Comparison of ENCODE assay signal across 8 mouse cellular contexts in the genomic region with DNA sequence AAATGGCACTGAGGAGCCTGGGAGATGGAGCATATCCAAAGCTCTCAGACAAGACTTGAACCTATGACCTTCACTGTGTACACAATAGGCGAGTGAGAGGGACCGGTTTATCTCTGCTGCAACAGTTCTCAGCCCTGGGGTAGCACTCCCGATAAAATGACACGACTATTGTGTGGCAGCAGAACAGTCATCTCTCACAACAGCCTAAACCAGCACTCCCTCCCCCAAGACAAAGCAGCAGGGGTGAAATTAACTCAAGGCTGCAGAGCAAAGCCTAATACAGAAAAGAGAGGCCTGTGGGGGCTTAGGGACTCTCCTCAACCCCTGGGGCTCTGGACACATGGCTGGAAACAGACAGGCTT. TPM values are rescaled to one million over a fixed set of nuclear protein-coding genes. Genes with fewer than 3 reads are reported as not detected.
DNase-seq lines count a peak whose midpoint lies in the region; ATAC-seq and TF ChIP-seq lines count a peak whose summit lies in the region.

No protein-coding gene starts in this region.

- peaks cover 19% of the 10 kb centered on the region for H3K4me1 ChIP-seq in kidney, adult 2 months (ENCODE audit: control insufficient read depth, insufficient read depth, low read length)
- peaks cover 31% of the 10 kb centered on the region for H3K4me1 ChIP-seq in embryonic facial prominence, embryonic 14.5 days (ENCODE audit: control insufficient read depth, insufficient read depth, low read length)
- H3K4me1 ChIP-seq in intestine, embryonic 15.5 days (replicated peaks): peaks cover 28% of the 10 kb centered on the region
- H3K4me1 ChIP-seq in midbrain, embryonic 12.5 days: peaks cover 52% of the 10 kb centered on the region

- TF ChIP-seq CTCF in kidney, adult 2 months (conservative IDR thresholded peaks at IDR 0.05; ENCODE audit: insufficient read depth, insufficient read length, low read depth, low read length): no peak

- ATAC-seq in embryonic facial prominence, embryonic 14.5 days (ENCODE audit: low read depth): no peak
- no peak for ATAC-seq in intestine, embryonic 15.5 days
- ATAC-seq in midbrain, embryonic 12.5 days (ENCODE audit: low FRiP score, low read depth): peak; percentile 59
- ATAC-seq in granulocyte monocyte progenitor cell, adult 5-6 weeks (replicated peaks; ENCODE audit: poor library complexity, severe bottlenecking): no peak

- H3K27ac ChIP-seq in kidney, adult 2 months (ENCODE audit: insufficient read depth, low read depth, low read length): peak overlapping the region; percentile 33; the same call in 1 of the 2 replicates
- H3K27ac ChIP-seq in embryonic facial prominence, embryonic 14.5 days (replicated peaks; ENCODE audit: low read depth, low read length): peak overlapping the region; percentile 98
- peak overlapping the region; percentile 99 for H3K27ac ChIP-seq in intestine, embryonic 15.5 days
- peak overlapping the region; percentile 98 for H3K27ac ChIP-seq in midbrain, embryonic 12.5 days (replicated peaks)

- no peak for TF ChIP-seq POLR2A in kidney, adult 2 months (IDR thresholded peaks at IDR 0.05; ENCODE audit: low read depth, low read length)

- peak overlapping the region; percentile 98 for H3K9ac ChIP-seq in embryonic facial prominence, embryonic 14.5 days (ENCODE audit: low read depth, low read length)
- H3K9ac ChIP-seq in intestine, embryonic 15.5 days: peak overlapping the region; percentile 96
- H3K9ac ChIP-seq in midbrain, embryonic 12.5 days (replicated peaks): peak overlapping the region; percentile 98

- WGBS in kidney, adult 2 months: 8% methylated on average over 4 of the region's 4 CpGs
- whole genome bisulfite sequencing in embryonic facial prominence, embryonic 14.5 days: 4% methylated on average over 4 of the region's 4 CpGs
- WGBS in intestine, embryonic 15.5 days: 3% methylated on average over 4 of the region's 4 CpGs
- WGBS in midbrain, embryonic 12.5 days: 2% methylated on average over 4 of the region's 4 CpGs

- H3K4me2 ChIP-seq in embryonic facial prominence, embryonic 14.5 days (ENCODE audit: low read depth, low read length): peak overlapping the region; percentile 65
- H3K4me2 ChIP-seq in intestine, embryonic 15.5 days (replicated peaks): peak overlapping the region; percentile 70
- peak overlapping the region; percentile 75 for H3K4me2 ChIP-seq in midbrain, embryonic 12.5 days (replicated peaks)

- H3K27me3 ChIP-seq in kidney, adult 2 months (replicated peaks; ENCODE audit: control insufficient read depth, insufficient read depth, low read length): no peaks in the 10 kb centered on the region
- H3K27me3 ChIP-seq in embryonic facial prominence, embryonic 14.5 days (replicated peaks; ENCODE audit: control insufficient read depth, insufficient read depth, low read length): no peaks in the 10 kb centered on the region
- H3K27me3 ChIP-seq in intestine, embryonic 15.5 days (replicated peaks): no peaks in the 10 kb centered on the region
- H3K27me3 ChIP-seq in midbrain, embryonic 12.5 days: 0 out of 2 replicates have a peak, but pooled peaks cover 5% of the 10 kb centered on the region

- H3K9me3 ChIP-seq in embryonic facial prominence, embryonic 14.5 days (ENCODE audit: control insufficient read depth, low read length): no peaks in the 10 kb centered on the region
- no peaks in the 10 kb centered on the region for H3K9me3 ChIP-seq in intestine, embryonic 15.5 days
- H3K9me3 ChIP-seq in midbrain, embryonic 12.5 days: no peaks in the 10 kb centered on the region

- H3K4me3 ChIP-seq in kidney, adult 2 months (ENCODE audit: insufficient read depth, low read depth, low read length): peak overlapping the region; percentile 67
- peak overlapping the region; percentile 88 for H3K4me3 ChIP-seq in embryonic facial prominence, embryonic 14.5 days (ENCODE audit: low read depth, low read length)
- peak overlapping the region; percentile 92 for H3K4me3 ChIP-seq in intestine, embryonic 15.5 days (replicated peaks)
- H3K4me3 ChIP-seq in midbrain, embryonic 12.5 days: peak overlapping the region; percentile 93

- DNase-seq in kidney, adult 2 months: no peak
- DNase-seq in kidney, postnatal 14 days: no peak
- DNase-seq in MEL-GATA-1-ER (ENCODE audit: extremely low read depth, low read depth): peak; percentile 46
- peak; percentile 30 for DNase-seq in embryonic facial prominence, embryonic 14.5 days (ENCODE audit: low spot score)
- DNase-seq in layer of hippocampus, postnatal 25 days (ENCODE audit: extremely low spot score in 1 of 2, low spot score in 1 of 2): no peak

- H3K36me3 ChIP-seq in kidney, adult 2 months (ENCODE audit: control insufficient read depth, insufficient read depth, low read length): no peaks in the 10 kb centered on the region
- H3K36me3 ChIP-seq in embryonic facial prominence, embryonic 14.5 days (ENCODE audit: control insufficient read depth, insufficient read depth, low read length): no peaks in the 10 kb centered on the region
- no peaks in the 10 kb centered on the region for H3K36me3 ChIP-seq in intestine, embryonic 15.5 days
- no peaks in the 10 kb centered on the region for H3K36me3 ChIP-seq in midbrain, embryonic 12.5 days

RNA-seq across cellular contexts. Expression of a gene that starts 1.2 kb away (rescaled TPM):
- polyA plus RNA-seq in kidney, adult 2 months (2012; rRNA removed): 8.3 and 9.4 TPM in 2 replicates
- polyA plus RNA-seq in embryonic facial prominence, embryonic 14.5 days (2014; fragmentation: Nextera tagmentation; extraction: Ambion mirVana): 5.9 and 6.4 TPM in 2 replicates
- polyA plus RNA-seq in intestine, embryonic 15.5 days (2015; fragmentation: Nextera tagmentation; extraction: Ambion mirVana): 5.6 TPM in 2 replicates
- 12.0 and 15.4 TPM in 2 replicates for polyA plus RNA-seq in midbrain, embryonic 12.5 days (2016; fragmentation: Nextera tagmentation; extraction: Ambion mirVana)
- 26.1 and 28.9 TPM in 2 replicates for total RNA-seq in granulocyte monocyte progenitor cell, adult 5-6 weeks (2014; fragmentation: Nextera tagmentation)
- total RNA-seq in granulocyte monocyte progenitor cell, adult 5-6 weeks (2017): 4.3 and 5.1 TPM in 2 replicates
- total RNA-seq in layer of hippocampus, postnatal 25 days (2021): 10 to 100 TPM; 42.9 to 54.3 TPM

Comparison
In these comparisons a context has a peak if more than half of its experiments do, and no peak if none do; other contexts are left out.
1. DNase-seq: peak in MEL-GATA-1-ER (single experiment) and embryonic facial prominence, embryonic 14.5 days (single experiment); none in kidney, adult 2 months (single experiment), kidney, postnatal 14 days (single experiment) and layer of hippocampus, postnatal 25 days (0 of 2).
2. H3K27ac ChIP-seq: peak in every context shown above with its lines; median percentile 99 in intestine, embryonic 15.5 days; 98 in embryonic facial prominence, embryonic 14.5 days; 98 in midbrain, embryonic 12.5 days; 33 in kidney, adult 2 months.
3. Peak in every context shown above with its lines, with median percentiles within 50 percentile points of each other: H3K4me3 ChIP-seq, H3K4me2 ChIP-seq and H3K9ac ChIP-seq.